Mouse (Mus musculus) thymus, postnatal 4 days (tissue): ENCODE measurements around the gene Chat.
"Not testable (repeated sequence)": the region's sequence is repeated elsewhere in the genome, so short reads cannot be mapped to it uniquely, and the experiment has no call there.

Experiments used
- DNase-seq: peaks from one replicate; pipeline ENCODE4 v3.0.0; 2021

Gene Chat

GRCm38 (mm10) chr14:32452552-32452951 is 13.2 kb downstream of the Chat start:
- no peak for DNase-seq

GRCm38 (mm10) chr14:32446989-32447388 is 18.8 kb downstream of the Chat start:
- no peak for DNase-seq

DNA sequence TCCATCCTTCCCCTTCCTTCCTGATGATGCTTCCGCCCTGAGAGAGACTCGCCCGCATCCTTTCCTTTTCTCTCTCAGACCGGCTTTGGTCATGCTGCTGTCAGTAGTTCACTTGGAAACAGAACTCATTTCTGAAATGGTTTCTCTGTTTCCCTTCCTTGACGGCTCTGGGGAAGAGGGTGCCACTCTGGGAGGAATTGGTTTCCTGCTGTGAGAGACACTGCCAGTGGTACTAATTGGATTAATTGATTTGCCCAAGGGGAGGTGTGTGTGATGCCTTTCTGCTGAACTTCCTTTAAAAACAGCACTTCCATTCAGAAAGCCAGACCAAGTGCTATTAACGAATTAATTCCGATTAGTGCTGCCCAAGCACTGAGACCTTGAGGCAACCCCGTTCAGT is 22.3 kb downstream of the Chat start:
- no peak for DNase-seq

GRCm38 (mm10) chr14:32439744-32440143 is 26.0 kb downstream of the Chat start:
- no peak for DNase-seq

GRCm38 (mm10) chr14:32439316-32439715 is 26.5 kb downstream of the Chat start:
- no peak for DNase-seq

DNA sequence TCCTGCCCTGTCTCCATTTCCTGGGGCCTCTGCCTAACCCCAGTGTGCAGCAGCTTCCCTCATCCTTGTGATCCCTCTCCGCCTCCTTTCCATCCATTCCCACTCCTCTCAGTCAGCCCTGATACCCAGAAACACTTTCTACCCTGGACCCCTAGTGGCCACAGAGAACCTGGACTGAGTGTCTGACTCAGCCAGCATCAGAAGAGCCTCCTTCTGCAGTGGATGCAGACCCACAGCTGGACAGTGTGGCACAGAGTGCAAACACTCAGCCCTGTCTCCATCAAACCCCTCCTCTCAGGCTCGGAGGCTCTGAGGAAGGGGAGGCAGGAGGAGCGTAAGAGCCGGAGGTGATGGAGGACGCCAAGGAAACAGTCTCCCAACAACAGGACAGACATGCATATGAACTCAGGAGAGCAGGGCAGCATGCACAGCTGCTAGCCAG is 28.4 kb downstream of the Chat start:
- DNase-seq: no peak

GRCm38 (mm10) chr14:32429030-32429602 is 36.7 kb downstream of the Chat start:
- DNase-seq: no peak

GRCm38 (mm10) chr14:32423946-32424345 is 41.8 kb downstream of the Chat start:
- no peak for DNase-seq

- no peak for DNase-seq
Measured at GRCm38 (mm10) chr14:32418747-32419146, 47.0 kb downstream of the Chat start.

GRCm38 (mm10) chr14:32412075-32412474 is 53.7 kb downstream of the Chat start:
- DNase-seq: no peak

GRCm38 (mm10) chr14:32410084-32410483 is 55.7 kb downstream of the Chat start:
- no peak for DNase-seq

GRCm38 (mm10) chr14:32405399-32405798 is 60.4 kb downstream of the Chat start:
- not testable (repeated sequence) for DNase-seq

- DNase-seq: peak; percentile 63
Measured at GRCm38 (mm10) chr14:32388196-32388595, 77.6 kb downstream of the Chat start, which contains the start of gene 1700024G13Rik. Gene 1700024G13Rik, minus strand, starts transcription at chr14:32388391.

- DNase-seq: no peak
Measured at GRCm38 (mm10) chr14:32381619-32382018, 84.2 kb downstream of the Chat start.

GRCm38 (mm10) chr14:32381066-32381465 is 84.7 kb downstream of the Chat start:
- DNase-seq: no peak

DNA sequence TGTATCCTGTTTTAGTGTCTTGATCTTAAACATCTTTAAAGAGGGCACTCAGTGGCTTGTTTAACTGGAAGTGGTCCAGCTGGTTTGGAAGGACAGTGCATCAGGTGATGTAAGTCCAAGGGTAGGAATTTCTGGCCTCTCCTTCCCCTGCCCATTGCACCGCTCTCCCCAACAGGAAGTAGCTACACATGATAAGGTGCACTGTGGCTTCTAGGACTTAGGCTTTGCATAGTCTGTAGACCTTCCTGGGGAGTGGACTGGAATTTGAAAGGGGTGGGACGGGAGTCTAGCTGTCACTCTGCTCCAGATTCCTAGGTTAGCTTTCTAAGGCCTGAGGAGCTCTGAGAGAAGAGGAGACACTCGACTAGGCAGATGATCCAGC is 85.7 kb downstream of the Chat start:
- no peak for DNase-seq

GRCm38 (mm10) chr14:32379395-32380098 is 86.2 kb downstream of the Chat start:
- peak; percentile 6 for DNase-seq

- DNase-seq: no peak
Measured at GRCm38 (mm10) chr14:32372510-32372909, 93.3 kb downstream of the Chat start.

DNA sequence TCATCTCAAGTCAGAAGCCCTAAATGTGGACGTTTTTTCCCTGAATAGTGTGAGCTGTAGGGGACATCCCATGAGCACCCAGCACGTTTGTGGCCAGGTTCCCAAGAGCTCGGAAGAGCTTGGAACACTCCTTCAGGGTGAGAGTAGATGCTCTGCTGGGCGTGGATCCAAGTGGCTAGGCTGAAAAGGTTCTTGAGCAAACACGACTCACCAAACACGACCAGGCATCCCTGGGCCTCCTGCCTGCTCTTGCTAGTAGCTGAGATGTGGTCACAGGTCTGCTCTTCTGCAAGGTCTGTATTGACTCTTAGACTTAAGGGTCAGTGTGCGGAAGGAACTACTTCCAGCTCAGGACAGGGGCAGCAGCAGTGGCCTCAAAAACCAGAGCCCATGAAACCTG is 96.0 kb downstream of the Chat start:
- DNase-seq: no peak

GRCm38 (mm10) chr14:32364359-32364758 is 101.4 kb downstream of the Chat start:
- DNase-seq: no peak
